Mouse (Mus musculus): ENCODE results near the gene Syngr1.

DNA sequence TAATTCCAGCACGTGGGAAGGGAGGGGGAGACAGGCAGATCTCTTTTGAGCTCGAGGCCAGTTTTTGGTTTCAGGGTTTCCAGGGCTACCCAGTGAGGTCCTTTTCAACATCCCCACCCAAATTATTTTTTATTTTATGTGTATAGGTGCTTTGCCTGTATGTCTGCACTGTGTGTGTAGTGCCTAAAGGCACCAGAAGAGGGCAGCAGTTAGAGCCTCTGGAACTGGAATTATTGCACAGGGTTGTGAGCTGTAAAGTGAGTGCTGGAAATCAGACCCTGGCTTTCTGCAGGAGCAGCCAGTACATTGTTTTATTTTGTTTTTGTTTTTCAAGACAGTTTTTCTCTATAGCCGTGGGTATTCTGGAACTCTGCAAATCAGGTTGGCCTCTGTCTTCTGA, 51.0 kb downstream of the Syngr1 start:
- TF ChIP-seq CTCF (IDR thresholded peaks at IDR 0.05 in 2 of 3, conservative IDR thresholded peaks at IDR 0.05 in 1 of 3; ENCODE audit: control insufficient read depth in 1 of 3, insufficient read depth in 1 of 3, low read depth in 2 of 3, low read length in 3 of 3, poor library complexity in 1 of 3, severe bottlenecking in 1 of 3) (peak; percentile 45 to 55 (median 53)), KAT2A (conservative IDR thresholded peaks at IDR 0.05; ENCODE audit: low read depth, low read length) (no peak), MAX (IDR thresholded peaks at IDR 0.05; ENCODE audit: low read length) (no peak), NELFE (IDR thresholded peaks at IDR 0.05; ENCODE audit: low read depth, low read length) (no peak), NRF1 (IDR thresholded peaks at IDR 0.05; ENCODE audit: insufficient read depth, low read depth, low read length, poor library complexity, severe bottlenecking) (no peak), EP300 (IDR thresholded peaks at IDR 0.05; ENCODE audit: low read depth in 1 of 2, low read length in 2 of 2) (no peak), GABPA (IDR thresholded peaks at IDR 0.05; ENCODE audit: low read depth, low read length) (no peak)

All from MEL (cell line).